Comparison of ENCODE assay signal across 9 mouse cellular contexts in the genomic region with DNA sequence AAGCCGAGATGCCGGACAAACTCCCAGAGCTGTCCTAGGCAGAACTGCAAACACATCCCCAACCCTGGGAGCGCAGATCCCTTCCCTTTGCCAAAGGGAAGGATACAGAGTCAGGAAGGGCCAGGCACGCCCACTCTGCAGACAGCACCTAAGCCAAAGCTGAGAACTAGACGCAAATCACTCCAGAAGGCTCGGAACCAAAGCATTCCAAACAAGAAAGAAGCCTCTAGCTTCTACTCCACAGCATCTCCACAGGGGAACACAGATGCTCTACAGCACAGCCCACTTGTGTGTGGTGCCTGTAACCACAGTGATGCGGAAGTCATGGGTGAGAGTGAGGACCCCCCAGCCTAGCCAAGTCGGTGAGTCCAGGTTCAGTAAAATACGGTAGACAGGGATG. TPM values are rescaled to one million over a fixed set of nuclear protein-coding genes. Genes with fewer than 3 reads are reported as not detected.
A peak's percentile ranks its signal among the peaks of the same experiment; 100 is the strongest.
DNase-seq lines count a peak whose midpoint lies in the region; ATAC-seq and TF ChIP-seq lines count a peak whose summit lies in the region.
"Had no signal": no experiment of that assay in that cellular context is flagged by ENCODE, and none has a peak within 500 bp of the region (broad histone marks: within the 10 kb centered on the region; RNA-seq: fewer than 3 reads in every experiment).

No protein-coding gene starts in this region.

- no peaks in the 10 kb centered on the region for H3K36me3 ChIP-seq in forebrain, embryonic 15.5 days
- H3K36me3 ChIP-seq in midbrain, embryonic 12.5 days, result no peaks in the 10 kb centered on the region
- H3K36me3 ChIP-seq in lung, postnatal 0 days (ENCODE audit: insufficient read depth, low read length), result no peaks in the 10 kb centered on the region

- no peak for ATAC-seq in forebrain, embryonic 15.5 days (replicated peaks)
- ATAC-seq in midbrain, embryonic 12.5 days (ENCODE audit: low FRiP score, low read depth), result no peak
- no peak for ATAC-seq in lung, postnatal 0 days

- TF ChIP-seq CTCF in brain, embryonic 14.5 days (IDR thresholded peaks at IDR 0.05; ENCODE audit: borderline replicate concordance, extremely low read depth, insufficient read depth, insufficient read length), result no peak
- TF ChIP-seq CTCF in lung, postnatal 0 days (IDR thresholded peaks at IDR 0.05), result no peak

- H3K4me3 ChIP-seq in forebrain, embryonic 15.5 days, result peak overlapping the region; percentile 64; the same call in 1 of the 2 replicates
- peak overlapping the region; percentile 78 for H3K4me3 ChIP-seq in midbrain, embryonic 12.5 days
- H3K4me3 ChIP-seq in lung, postnatal 0 days (ENCODE audit: low read depth, low read length), result no peak overlapping the region

- no peaks in the 10 kb centered on the region for H3K9me3 ChIP-seq in forebrain, embryonic 15.5 days
- no peaks in the 10 kb centered on the region for H3K9me3 ChIP-seq in midbrain, embryonic 12.5 days
- H3K9me3 ChIP-seq in lung, postnatal 0 days (ENCODE audit: low read length), result no peaks in the 10 kb centered on the region

- no peak for TF ChIP-seq POLR2A in brain, embryonic 14.5 days (IDR thresholded peaks at IDR 0.05; ENCODE audit: borderline replicate concordance, extremely low read depth, insufficient read depth, insufficient read length, poor library complexity, severe bottlenecking)

- H3K4me2 ChIP-seq in forebrain, embryonic 15.5 days (replicated peaks), result peak overlapping the region; percentile 71
- H3K4me2 ChIP-seq in midbrain, embryonic 12.5 days (replicated peaks), result peak overlapping the region; percentile 80
- H3K4me2 ChIP-seq in lung, postnatal 0 days (replicated peaks; ENCODE audit: low read depth, low read length), result no peak overlapping the region

- 65% methylated on average over 9 of the region's 9 CpGs for whole genome bisulfite sequencing in forebrain, embryonic 15.5 days
- WGBS in midbrain, embryonic 12.5 days, result 62% methylated on average over 9 of the region's 9 CpGs
- WGBS in lung, postnatal 0 days, result 37% methylated on average over 9 of the region's 9 CpGs

- no peaks in the 10 kb centered on the region for H3K27me3 ChIP-seq in forebrain, embryonic 15.5 days
- no peaks in the 10 kb centered on the region for H3K27me3 ChIP-seq in midbrain, embryonic 12.5 days
- H3K27me3 ChIP-seq in lung, postnatal 0 days (replicated peaks; ENCODE audit: insufficient read depth, low read length), result no peaks in the 10 kb centered on the region

- peaks cover 14% of the 10 kb centered on the region for H3K4me1 ChIP-seq in forebrain, embryonic 15.5 days
- peaks cover 11% of the 10 kb centered on the region for H3K4me1 ChIP-seq in midbrain, embryonic 12.5 days
- H3K4me1 ChIP-seq in lung, postnatal 0 days (ENCODE audit: insufficient read depth, low read depth, low read length), result no peaks in the 10 kb centered on the region; the same call in 1 of the 2 replicates

- peak; percentile 14 for DNase-seq in gastrocnemius, postnatal 25 days
- DNase-seq in gastrocnemius, postnatal 10 days, result no peak
- peak; percentile 3 for DNase-seq in brain, embryonic 14.5 days (ENCODE audit: low read depth)
- DNase-seq in right cerebral cortex, postnatal 14 days, result no peak
- no peak for DNase-seq in lung, postnatal 0 days (ENCODE audit: low spot score)
- DNase-seq in kidney, postnatal 4 days, result no peak
- DNase-seq: kidney, adult 11 months had no signal

- H3K27ac ChIP-seq in forebrain, embryonic 15.5 days (replicated peaks), result no peak overlapping the region
- no peak overlapping the region for H3K27ac ChIP-seq in midbrain, embryonic 12.5 days (replicated peaks)
- no peak overlapping the region for H3K27ac ChIP-seq in lung, postnatal 0 days (ENCODE audit: low read length)

- H3K9ac ChIP-seq in forebrain, embryonic 15.5 days (replicated peaks), result 0 out of 2 replicates have a peak overlapping the region, but pooled peaks have one; percentile 13
- no peak overlapping the region for H3K9ac ChIP-seq in midbrain, embryonic 12.5 days (replicated peaks)
- no peak overlapping the region for H3K9ac ChIP-seq in lung, postnatal 0 days (replicated peaks; ENCODE audit: low read depth)

- no peak for TF ChIP-seq EP300 in lung, postnatal 0 days (IDR thresholded peaks at IDR 0.05)

RNA-seq across cellular contexts. Expression of gene Fbxl2, which starts 20.8 kb away (rescaled TPM):
- total RNA-seq in gastrocnemius, postnatal 25 days (2021), result 1 to 10 TPM in 1 of 2 experiments, under 1 TPM in 1; 0.96 to 1.0 TPM
- total RNA-seq in gastrocnemius, postnatal 10 days (2021), result 1 to 10 TPM; 2.0 to 3.2 TPM
- 32.4 and 37.1 TPM in 2 replicates for polyA plus RNA-seq in brain, embryonic 14.5 days (2012; rRNA removed)
- 19.0 and 22.5 TPM in 2 replicates for polyA plus RNA-seq in forebrain, embryonic 15.5 days (2015; fragmentation: Nextera tagmentation; extraction: Ambion mirVana)
- polyA plus RNA-seq in midbrain, embryonic 12.5 days (2016; fragmentation: Nextera tagmentation; extraction: Ambion mirVana), result 7.2 and 11.9 TPM in 2 replicates
- 1.7 and 2.4 TPM in 2 replicates for polyA plus RNA-seq in lung, postnatal 0 days (2015; fragmentation: Nextera tagmentation; extraction: Ambion mirVana)

RNA-seq across cellular contexts. Expression of gene Susd5, which starts 31.8 kb away (rescaled TPM):
- 1 to 10 TPM in 1 of 2 experiments, under 1 TPM in 1; 0.90 to 1.3 TPM for total RNA-seq in gastrocnemius, postnatal 25 days (2021)
- total RNA-seq in gastrocnemius, postnatal 10 days (2021), result 1 to 10 TPM; 4.8 to 6.5 TPM
- 0.15 and 0.22 TPM in 2 replicates for polyA plus RNA-seq in brain, embryonic 14.5 days (2012; rRNA removed)
- polyA plus RNA-seq in forebrain, embryonic 15.5 days (2015; fragmentation: Nextera tagmentation; extraction: Ambion mirVana), result 0.04 TPM in 1 of 2 replicates, not detected in the other
- polyA plus RNA-seq in midbrain, embryonic 12.5 days (2016; fragmentation: Nextera tagmentation; extraction: Ambion mirVana), result 0.17 and 0.78 TPM in 2 replicates
- 0.04 TPM in 1 of 2 replicates, not detected in the other for polyA plus RNA-seq in lung, postnatal 0 days (2015; fragmentation: Nextera tagmentation; extraction: Ambion mirVana)

Comparison
In these comparisons a context has a peak if more than half of its experiments do, and no peak if none do; other contexts are left out.
1. DNase-seq: peak in gastrocnemius, postnatal 25 days (single experiment) and brain, embryonic 14.5 days (single experiment); none in gastrocnemius, postnatal 10 days (single experiment), right cerebral cortex, postnatal 14 days (single experiment), lung, postnatal 0 days (single experiment) and kidney, postnatal 4 days (0 of 2).